ENCODE assay signal across 8 mouse cellular contexts in genomic region chr2:181134591-181135445, GRCm38 (mm10). TPM values are rescaled to one million over a fixed set of nuclear protein-coding genes. Genes with fewer than 3 reads are reported as not detected.
A peak's percentile ranks its signal among the peaks of the same experiment; 100 is the strongest.
DNase-seq lines count a peak whose midpoint lies in the region; ATAC-seq and TF ChIP-seq lines count a peak whose summit lies in the region.

Kcnq2 (minus strand) TSS chr2:181135300.

- no peak within 1 kb of the TSS for H3K27ac ChIP-seq in kidney, embryonic 16.5 days (ENCODE audit: low read length)
- no peak within 1 kb of the TSS for H3K27ac ChIP-seq in kidney, adult 2 months (ENCODE audit: insufficient read depth, low read depth, low read length)
- peak within 1 kb of the TSS; percentile 75 for H3K27ac ChIP-seq in cerebellum, adult 2 months (ENCODE audit: insufficient read depth, low read length)
- peak within 1 kb of the TSS; percentile 98 for H3K27ac ChIP-seq in forebrain, postnatal 0 days (ENCODE audit: low read depth, low read length)
- no peak within 1 kb of the TSS for H3K27ac ChIP-seq in liver, embryonic 12.5 days

- ATAC-seq in kidney, embryonic 16.5 days (ENCODE audit: low FRiP score, low TSS enrichment) = no peak
- peak; percentile 65 for ATAC-seq in forebrain, postnatal 0 days
- no peak for ATAC-seq in liver, embryonic 12.5 days
- ATAC-seq in megakaryocyte progenitor cell, adult 5-6 weeks (replicated peaks; ENCODE audit: poor library complexity) = no peak

- no peak within 1 kb of the TSS for H3K9ac ChIP-seq in kidney, embryonic 16.5 days (replicated peaks; ENCODE audit: low read length)
- peak within 1 kb of the TSS; percentile 94 for H3K9ac ChIP-seq in forebrain, postnatal 0 days
- H3K9ac ChIP-seq in liver, embryonic 12.5 days = no peak within 1 kb of the TSS

- peak within 1 kb of the TSS; percentile 48 for H3K4me3 ChIP-seq in kidney, embryonic 16.5 days (ENCODE audit: low read length)
- H3K4me3 ChIP-seq in kidney, adult 2 months (ENCODE audit: insufficient read depth, low read depth, low read length) = no peak within 1 kb of the TSS
- H3K4me3 ChIP-seq in cerebellum, adult 2 months (replicated peaks; ENCODE audit: insufficient read depth, low read depth, low read length) = peak within 1 kb of the TSS; percentile 89
- H3K4me3 ChIP-seq in forebrain, postnatal 0 days (ENCODE audit: low read depth, low read length) = peak within 1 kb of the TSS; percentile 81
- peak within 1 kb of the TSS; percentile 49 for H3K4me3 ChIP-seq in liver, embryonic 12.5 days

- peaks cover 42% of the 10 kb centered on the region for H3K27me3 ChIP-seq in kidney, embryonic 16.5 days (ENCODE audit: insufficient read depth, low read length)
- H3K27me3 ChIP-seq in kidney, adult 2 months (replicated peaks; ENCODE audit: control insufficient read depth, insufficient read depth, low read length) = peaks cover 5% of the 10 kb centered on the region
- no peaks in the 10 kb centered on the region for H3K27me3 ChIP-seq in cerebellum, adult 2 months (ENCODE audit: control insufficient read depth, insufficient read depth, low read length)
- peaks cover 9% of the 10 kb centered on the region for H3K27me3 ChIP-seq in forebrain, postnatal 0 days (ENCODE audit: insufficient read depth, low read length)
- peaks cover 73% of the 10 kb centered on the region for H3K27me3 ChIP-seq in liver, embryonic 12.5 days (replicated peaks)

- H3K36me3 ChIP-seq in kidney, embryonic 16.5 days (ENCODE audit: insufficient read depth, low read length) = no peaks in the 10 kb centered on the region
- no peaks in the 10 kb centered on the region for H3K36me3 ChIP-seq in kidney, adult 2 months (ENCODE audit: control insufficient read depth, insufficient read depth, low read length)
- no peaks in the 10 kb centered on the region for H3K36me3 ChIP-seq in forebrain, postnatal 0 days (ENCODE audit: insufficient read depth)
- no peaks in the 10 kb centered on the region for H3K36me3 ChIP-seq in liver, embryonic 12.5 days

- no peak for TF ChIP-seq CTCF in kidney, adult 2 months (conservative IDR thresholded peaks at IDR 0.05; ENCODE audit: insufficient read depth, insufficient read length, low read depth, low read length)
- no peak for TF ChIP-seq CTCF in cerebellum, adult 2 months (IDR thresholded peaks at IDR 0.05; ENCODE audit: borderline replicate concordance, insufficient read depth, low read depth, low read length)
- TF ChIP-seq CTCF in forebrain, postnatal 0 days (IDR thresholded peaks at IDR 0.05; ENCODE audit: low read depth) = no peak

- peaks cover 13% of the 10 kb centered on the region for H3K4me1 ChIP-seq in kidney, embryonic 16.5 days (ENCODE audit: insufficient read depth, low read length)
- H3K4me1 ChIP-seq in kidney, adult 2 months (ENCODE audit: control insufficient read depth, insufficient read depth, low read length) = no peaks in the 10 kb centered on the region
- peaks cover 37% of the 10 kb centered on the region for H3K4me1 ChIP-seq in cerebellum, adult 2 months (ENCODE audit: control insufficient read depth, insufficient read depth, low read length)
- peaks cover 28% of the 10 kb centered on the region for H3K4me1 ChIP-seq in forebrain, postnatal 0 days (ENCODE audit: insufficient read depth)
- H3K4me1 ChIP-seq in liver, embryonic 12.5 days = no peaks in the 10 kb centered on the region

- H3K9me3 ChIP-seq in kidney, embryonic 16.5 days (ENCODE audit: low read length) = no peaks in the 10 kb centered on the region
- no peaks in the 10 kb centered on the region for H3K9me3 ChIP-seq in forebrain, postnatal 0 days (ENCODE audit: low read length)
- H3K9me3 ChIP-seq in liver, embryonic 12.5 days (replicated peaks) = no peaks in the 10 kb centered on the region

- WGBS in kidney, embryonic 16.5 days = under 1% methylated on average over 101 of the region's 104 CpGs
- 1% methylated on average over 101 of the region's 104 CpGs for WGBS in kidney, adult 2 months
- under 1% methylated on average over 104 of the region's 104 CpGs for WGBS in cerebellum, adult 2 months
- 2% methylated on average over 99 of the region's 104 CpGs for WGBS in forebrain, postnatal 0 days
- WGBS in liver, embryonic 12.5 days (ENCODE audit: insufficient replicate concordance) = 2% methylated on average over 104 of the region's 104 CpGs

- H3K4me2 ChIP-seq in kidney, embryonic 16.5 days (replicated peaks; ENCODE audit: low read depth, low read length) = peak within 1 kb of the TSS; percentile 76
- peak within 1 kb of the TSS; percentile 74 for H3K4me2 ChIP-seq in forebrain, postnatal 0 days (ENCODE audit: low read depth)
- H3K4me2 ChIP-seq in liver, embryonic 12.5 days = peak within 1 kb of the TSS; percentile 63

- DNase-seq in kidney, adult 2 months = no peak
- DNase-seq in cerebellum, adult 2 months = peak; percentile 73
- peak; percentile 75 for DNase-seq in forebrain, postnatal 0 days
- no peak for DNase-seq in lung, postnatal 14 days
- no peak for DNase-seq in testis, postnatal 14 days (ENCODE audit: low spot score)

- TF ChIP-seq POLR2A in kidney, adult 2 months (IDR thresholded peaks at IDR 0.05; ENCODE audit: low read depth, low read length) = no peak
- TF ChIP-seq POLR2A in cerebellum, adult 2 months (IDR thresholded peaks at IDR 0.05; ENCODE audit: borderline replicate concordance, insufficient read depth, low read length) = no peak

RNA-seq across cellular contexts. Expression of gene Kcnq2, which starts in this region (rescaled TPM):
- polyA plus RNA-seq in kidney, embryonic 16.5 days (2015; fragmentation: Nextera tagmentation; extraction: Ambion mirVana) = 0.16 and 0.44 TPM in 2 replicates
- polyA plus RNA-seq in kidney, adult 2 months (2012; rRNA removed) = 0.05 and 0.31 TPM in 2 replicates
- 115 and 125 TPM in 2 replicates for polyA plus RNA-seq in cerebellum, adult 2 months (2012; rRNA removed)
- 113 and 134 TPM in 2 replicates for total RNA-seq in forebrain, postnatal 0 days (2014; rRNA removed)
- polyA plus RNA-seq in forebrain, postnatal 0 days (2015; fragmentation: Nextera tagmentation; extraction: Ambion mirVana) = 24.7 and 31.7 TPM in 2 replicates
- polyA plus RNA-seq in liver, embryonic 12.5 days (2016; fragmentation: Nextera tagmentation; extraction: Ambion mirVana) = 0.08 and 0.26 TPM in 2 replicates
- total RNA-seq in megakaryocyte progenitor cell, adult 5-6 weeks (2015) = not detected in 2 replicates
- not detected in 2 replicates for total RNA-seq in megakaryocyte progenitor cell, adult 5-6 weeks (2017)

Comparison
In these comparisons a context has a peak if more than half of its experiments do, and no peak if none do; other contexts are left out.
1. RNA of gene Kcnq2 (total RNA-seq): 113 to 134 TPM in forebrain, postnatal 0 days; not detected in megakaryocyte progenitor cell, adult 5-6 weeks; every median in the first group is over 100 times any median in the second.
2. RNA of gene Kcnq2 (polyA plus RNA-seq): 115 to 125 TPM in cerebellum, adult 2 months and 24.7 to 31.7 TPM in forebrain, postnatal 0 days; 0.05 to 0.31 TPM in kidney, adult 2 months, 0.16 to 0.44 TPM in kidney, embryonic 16.5 days and 0.08 to 0.26 TPM in liver, embryonic 12.5 days; every median in the first group is over 10 times any median in the second.
3. H3K27ac ChIP-seq: peak in cerebellum, adult 2 months (single experiment) and forebrain, postnatal 0 days (single experiment); none in kidney, embryonic 16.5 days (single experiment), kidney, adult 2 months (single experiment) and liver, embryonic 12.5 days (single experiment).
4. DNase-seq: peak in cerebellum, adult 2 months (2 of 2) and forebrain, postnatal 0 days (single experiment); none in kidney, adult 2 months (single experiment), lung, postnatal 14 days (single experiment) and testis, postnatal 14 days (single experiment).
5. Peak in every context shown above with its lines, with median percentiles within 50 percentile points of each other: H3K4me2 ChIP-seq.